Mouse (Mus musculus): Measurements from ENCODE around the gene Myf5. TPM values are rescaled to one million over a fixed set of nuclear protein-coding genes. Genes with fewer than 3 reads are reported as not detected.

Myf5 gene
- total RNA-seq (2023): not detected in 2 replicates

DNA sequence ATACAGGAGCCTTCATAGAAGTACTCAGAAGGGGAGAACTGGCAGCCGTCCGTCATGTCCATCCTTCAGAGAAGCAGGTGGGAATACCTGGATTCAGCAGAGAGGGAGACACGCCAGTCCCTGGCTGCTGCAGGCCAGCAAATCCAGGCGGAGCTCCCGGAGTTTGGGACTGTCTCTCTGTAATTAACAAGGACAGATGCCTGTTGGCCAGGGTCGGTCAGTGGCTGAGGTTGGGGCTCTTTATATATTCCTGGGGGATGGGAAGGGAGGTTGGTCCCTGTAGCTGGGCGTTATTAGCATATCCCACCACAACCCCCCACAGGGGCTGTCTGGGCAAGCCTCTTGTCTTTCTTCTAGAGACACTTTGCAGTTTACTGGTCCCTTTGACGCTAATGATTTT lies at the start of gene Myf5:
TSS of gene Myf5 (minus strand) at position 265 of the 400 bp plus-strand sequence.

DNA sequence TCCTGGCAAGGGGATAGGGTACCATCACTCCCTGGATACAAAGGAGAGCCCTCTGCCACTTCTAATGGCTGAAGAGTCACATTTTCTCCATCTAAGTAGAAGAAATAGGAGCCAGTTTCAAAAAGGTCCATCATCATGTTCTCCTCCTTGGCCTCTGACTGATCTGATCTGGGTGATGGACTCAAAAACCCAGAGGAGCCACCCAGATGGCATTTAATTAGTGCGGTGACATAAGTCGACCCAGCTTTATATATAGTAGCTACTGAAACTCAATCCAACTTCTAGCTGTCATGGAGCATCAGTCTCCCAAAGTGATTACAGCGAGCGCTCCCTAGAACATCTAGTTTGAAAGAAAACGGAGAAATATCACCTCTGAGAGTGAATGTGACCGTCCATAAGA lies 8.6 kb upstream of the Myf5 start, which contains the start of gene Myf6:
TSS of gene Myf6 (minus strand) at position 170 of the 400 bp plus-strand sequence.

Other genes starting within 250 kb of the Myf5 start
- gene Lin7a, start 214.4 kb downstream of the Myf5 start, total RNA-seq (2023): not detected in 2 replicates
- gene Myf6, start 8.6 kb upstream of the Myf5 start, total RNA-seq (2023): not detected in 2 replicates
- gene Ptprq, start 233.9 kb upstream of the Myf5 start, total RNA-seq (2023): not detected in 2 replicates